Mouse (Mus musculus) granulocyte monocyte progenitor cell, adult 5-6 weeks (primary cell): ENCODE results near the gene Gng5. TPM values are rescaled to one million over a fixed set of nuclear protein-coding genes. Genes with fewer than 3 reads are reported as not detected.
A peak's percentile ranks its signal among the peaks of the same experiment; 100 is the strongest.

Experiments
- ATAC-seq: replicated peaks from 2 replicates; pipeline ENCODE4 v1.8.0; 2016; ENCODE audit warnings: mild to moderate bottlenecking, moderate TSS enrichment, inconsistent platforms; ENCODE audit not compliant: poor library complexity, severe bottlenecking
- total RNA-seq, 2 experiments: library from RNA; stranded (forward) in 1 of 2; stranded (reverse) in 1 of 2; fragments of 200-712, 200-1000 nt in 1 of 2; fragments of >200 nt in 1 of 2; fragmentation: Nextera tagmentation in 1 of 2; gene quantifications; 2 replicates each; pipeline ENCODE4 v1.2.3; 2014 to 2017

Gene Gng5
- total RNA-seq, 2 experiments from 2014 or later: 178 to 432 TPM

DNA sequence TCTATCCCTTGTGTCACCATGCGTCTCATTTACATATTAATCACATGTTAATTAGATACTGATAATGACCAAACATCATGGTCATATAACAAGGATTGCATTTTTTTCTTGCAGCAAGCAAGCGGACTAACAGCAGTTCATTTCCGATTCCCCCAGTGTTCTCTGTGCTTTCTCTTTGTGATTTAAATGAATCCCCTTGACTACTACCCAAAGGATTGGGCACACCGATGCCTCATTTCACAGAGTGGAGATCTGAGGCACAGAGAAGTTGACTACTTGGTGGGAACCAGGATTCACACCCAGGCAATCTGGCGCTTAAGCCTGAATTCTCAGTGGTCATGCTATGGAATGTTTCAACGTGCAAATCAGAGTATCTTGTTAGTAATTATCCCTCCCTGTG, 35.4 kb downstream of the Gng5 start:
- ATAC-seq: no peak

DNA sequence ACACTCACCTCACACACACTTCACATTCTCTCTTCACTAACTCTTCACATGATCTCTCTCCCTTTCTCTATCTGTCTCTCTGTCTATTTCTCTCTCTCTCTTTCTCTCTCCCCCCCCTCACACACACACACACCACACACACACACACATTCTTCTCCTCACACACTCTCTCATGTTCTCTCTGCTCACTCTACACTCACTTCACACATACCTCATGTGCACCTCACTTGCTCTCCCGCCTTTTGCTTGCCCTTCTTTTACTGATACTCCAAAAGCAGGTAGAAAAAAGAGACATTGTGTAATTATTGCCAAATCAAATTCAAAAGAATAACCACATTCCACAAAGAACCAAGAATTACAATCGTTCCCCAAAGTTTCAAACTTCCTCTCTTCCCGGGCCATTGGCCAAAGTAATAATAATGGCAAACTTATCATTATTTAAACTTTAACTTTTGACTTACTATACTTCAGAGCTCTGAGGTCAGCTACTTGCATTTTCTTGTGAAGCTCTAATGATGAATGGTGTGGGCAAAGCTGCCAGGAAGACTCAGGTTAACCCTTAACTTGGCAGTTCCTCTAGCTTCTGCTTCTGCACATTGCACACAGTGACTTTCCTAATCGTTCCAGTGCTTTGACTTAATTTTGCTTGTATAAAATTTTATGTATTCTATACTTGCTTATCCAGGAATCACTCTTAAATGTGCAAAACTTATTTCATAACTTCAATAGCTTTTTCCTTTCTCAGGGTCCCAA, 41.1 kb downstream of the Gng5 start:
- peak; percentile 30 for ATAC-seq

DNA sequence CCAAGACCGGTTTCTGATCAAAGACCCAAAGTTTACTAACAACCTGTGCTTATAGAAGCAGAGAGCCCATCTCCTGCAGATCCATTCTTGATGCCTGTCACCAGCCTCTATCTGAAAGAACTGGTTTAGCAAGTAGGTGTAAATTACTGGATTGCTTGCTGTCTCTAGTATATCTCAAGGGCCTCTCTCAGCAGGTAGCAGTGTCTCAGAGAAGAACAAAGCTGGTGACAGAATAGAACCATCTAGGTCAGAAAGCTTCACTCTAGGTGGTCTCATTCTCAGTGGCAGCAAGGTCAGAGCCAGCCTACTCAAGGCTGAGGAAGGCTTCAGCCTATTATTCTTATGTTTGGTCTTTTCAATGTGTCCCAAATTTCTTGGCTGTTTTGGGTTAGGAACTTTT, 44.0 kb downstream of the Gng5 start:
- no peak for ATAC-seq

GRCm38 (mm10) chr3:146554816-146555215, 55.2 kb downstream of the Gng5 start:
- ATAC-seq: no peak

Other genes starting within 250 kb of the Gng5 start
- 7.6 and 13.9 TPM in 2 replicates for gene Ssx2ip, start 95.2 kb upstream of the Gng5 start, total RNA-seq (2014; fragmentation: Nextera tagmentation)
- gene Ssx2ip, start 95.2 kb upstream of the Gng5 start, total RNA-seq (2017): 17.7 and 19.8 TPM in 2 replicates
- gene Ctbs, start 50.0 kb upstream of the Gng5 start, total RNA-seq (2014; fragmentation: Nextera tagmentation): 4.7 and 10.5 TPM in 2 replicates
- 7.3 and 10.9 TPM in 2 replicates for gene Ctbs, start 50.0 kb upstream of the Gng5 start, total RNA-seq (2017)
- 4.6 and 6.4 TPM in 2 replicates for gene Spata1, start 54 bp upstream of the Gng5 start, total RNA-seq (2014; fragmentation: Nextera tagmentation)
- gene Spata1, start 54 bp upstream of the Gng5 start, total RNA-seq (2017): 7.9 and 27.0 TPM in 2 replicates
- gene Rpf1, start 21.6 kb downstream of the Gng5 start, total RNA-seq (2014; fragmentation: Nextera tagmentation): 60.8 and 77.7 TPM in 2 replicates
- 90.3 and 93.0 TPM in 2 replicates for gene Rpf1, start 21.6 kb downstream of the Gng5 start, total RNA-seq (2017)
- not detected in 2 replicates for gene Uox, start 70.6 kb downstream of the Gng5 start, total RNA-seq (2014; fragmentation: Nextera tagmentation)
- not detected in 2 replicates for gene Uox, start 70.6 kb downstream of the Gng5 start, total RNA-seq (2017)
- not detected in 2 replicates for gene Dnase2b, start 115.8 kb downstream of the Gng5 start, total RNA-seq (2014; fragmentation: Nextera tagmentation)
- not detected in 2 replicates for gene Dnase2b, start 115.8 kb downstream of the Gng5 start, total RNA-seq (2017)
- gene 4930503B20Rik, start 151.5 kb downstream of the Gng5 start, total RNA-seq (2014; fragmentation: Nextera tagmentation): not detected in 2 replicates
- 0.05 TPM in 1 of 2 replicates, not detected in the other for gene 4930503B20Rik, start 151.5 kb downstream of the Gng5 start, total RNA-seq (2017)
- gene Samd13, start 185.8 kb downstream of the Gng5 start, total RNA-seq (2014; fragmentation: Nextera tagmentation): 1.9 TPM in 1 of 2 replicates, not detected in the other
- gene Samd13, start 185.8 kb downstream of the Gng5 start, total RNA-seq (2017): 0.36 and 2.2 TPM in 2 replicates